Mouse (Mus musculus) T-helper 2 cell (primary cell): ENCODE data around the gene Cavin2.

Experiments used
- in situ Hi-C: fragments of 300-600 bp; cut with MboI, MseI; formaldehyde crosslinking; loops from one replicate; pipeline ENCODE4 v1.15.1; 2025; ENCODE audit warnings: high pct_unique_total_duplicates

Gene Cavin2

GRCm38 (mm10) chr1:51307056-51307455 lies 18.1 kb downstream of the Cavin2 start:
- in situ Hi-C loops = no loop called here

- in situ Hi-C loops = no loop called here
Measured at GRCm38 (mm10) chr1:51315476-51315875, 26.6 kb downstream of the Cavin2 start.

GRCm38 (mm10) chr1:51323506-51323905 lies 34.6 kb downstream of the Cavin2 start:
- in situ Hi-C loops = no loop called here

- in situ Hi-C loops = no loop called here
Measured at GRCm38 (mm10) chr1:51328541-51328940, 39.6 kb downstream of the Cavin2 start.

- in situ Hi-C loops = loop anchor here (5.0 kb wide), 1 partner anchor 371 kb away; no protein-coding TSS in a partner anchor
Measured at GRCm38 (mm10) chr1:51332986-51333385, 44.1 kb downstream of the Cavin2 start.

GRCm38 (mm10) chr1:51333557-51334285 lies 44.8 kb downstream of the Cavin2 start:
- in situ Hi-C loops = loop anchor here (5.0 kb wide), 1 partner anchor 371 kb away; no protein-coding TSS in a partner anchor

- in situ Hi-C loops = loop anchor here (5.0 kb wide), 1 partner anchor 372 kb away; no protein-coding TSS in a partner anchor
Measured at GRCm38 (mm10) chr1:51334289-51334688, 45.4 kb downstream of the Cavin2 start.

- in situ Hi-C loops = loop anchor here (5.0 kb wide), 1 partner anchor 68 kb away; no protein-coding TSS in a partner anchor
Measured at GRCm38 (mm10) chr1:51335081-51335480, 46.2 kb downstream of the Cavin2 start.

GRCm38 (mm10) chr1:51344160-51344559 lies 55.2 kb downstream of the Cavin2 start:
- in situ Hi-C loops = no loop called here

GRCm38 (mm10) chr1:51347596-51347995 lies 58.7 kb downstream of the Cavin2 start:
- in situ Hi-C loops = no loop called here

GRCm38 (mm10) chr1:51348631-51349030 lies 59.7 kb downstream of the Cavin2 start:
- in situ Hi-C loops = no loop called here

GRCm38 (mm10) chr1:51349291-51349967 lies 60.5 kb downstream of the Cavin2 start:
- in situ Hi-C loops = no loop called here
